ENCODE assay signal across 14 mouse cellular contexts in the genomic region with DNA sequence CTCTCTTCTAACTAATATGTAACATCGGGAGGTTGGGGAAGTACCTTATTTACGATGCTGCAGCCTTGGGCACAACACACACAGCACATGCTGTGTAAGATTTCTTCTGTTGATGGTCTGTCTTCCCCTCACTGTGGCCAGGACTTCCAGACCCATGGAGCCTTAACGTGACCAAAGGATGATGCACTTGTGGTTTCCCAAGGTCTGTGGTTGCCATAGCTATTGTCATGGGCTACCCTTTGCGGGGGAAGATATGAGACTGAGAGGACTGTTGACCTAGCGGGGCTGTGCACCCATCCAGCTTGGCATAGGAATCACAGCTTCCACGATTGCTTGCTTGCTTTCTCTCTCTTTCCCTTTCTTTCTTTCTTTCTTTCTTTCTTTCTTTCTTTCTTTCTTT. TPM values are rescaled to one million over a fixed set of nuclear protein-coding genes. Genes with fewer than 3 reads are reported as not detected.
DNase-seq lines count a peak whose midpoint lies in the region; ATAC-seq lines count a peak whose summit lies in the region.
"Had no signal": no experiment of that assay in that cellular context is flagged by ENCODE, and none has a peak within 500 bp of the region (broad histone marks: within the 10 kb centered on the region; RNA-seq: fewer than 3 reads in every experiment).

No protein-coding gene starts in this region.

- WGBS in hindbrain, embryonic 12.5 days: 83% methylated on average over 6 of the region's 6 CpGs
- WGBS in hindbrain, embryonic 11.5 days: 81% methylated on average over 6 of the region's 6 CpGs
- 71% methylated on average over 6 of the region's 6 CpGs for WGBS in hindbrain, embryonic 13.5 days
- WGBS in midbrain, embryonic 12.5 days: 81% methylated on average over 6 of the region's 6 CpGs
- WGBS in neural tube, embryonic 14.5 days: 73% methylated on average over 6 of the region's 6 CpGs

- no peak for DNase-seq in hindbrain, embryonic 11.5 days (ENCODE audit: low spot score)
- DNase-seq in natural killer cell, adult 2 months (ENCODE audit: low spot score in 2 of 2): no peak
- DNase-seq: adrenal gland, postnatal 14 days; heart, postnatal 10 days; kidney, adult 2 months; layer of hippocampus, postnatal 36 days had no signal

- H3K4me2 ChIP-seq in hindbrain, embryonic 12.5 days (replicated peaks): 0 out of 2 replicates have a peak overlapping the region, but pooled peaks have one; percentile 4
- no peak overlapping the region for H3K4me2 ChIP-seq in hindbrain, embryonic 11.5 days (replicated peaks; ENCODE audit: low read depth, low read length)
- H3K4me2 ChIP-seq in hindbrain, embryonic 13.5 days: 0 out of 2 replicates have a peak overlapping the region, but pooled peaks have one; percentile 0
- H3K4me2 ChIP-seq in midbrain, embryonic 12.5 days (replicated peaks): no peak overlapping the region
- H3K4me2 ChIP-seq in neural tube, embryonic 14.5 days (ENCODE audit: low read depth, low read length): peak overlapping the region; percentile 18; the same call in 1 of the 2 replicates

- no peak overlapping the region for H3K9ac ChIP-seq in hindbrain, embryonic 12.5 days
- no peak overlapping the region for H3K9ac ChIP-seq in hindbrain, embryonic 11.5 days (ENCODE audit: low read depth, low read length)
- no peak overlapping the region for H3K9ac ChIP-seq in hindbrain, embryonic 13.5 days
- H3K9ac ChIP-seq in midbrain, embryonic 12.5 days (replicated peaks): no peak overlapping the region
- H3K9ac ChIP-seq in neural tube, embryonic 14.5 days (replicated peaks; ENCODE audit: low read depth, low read length): no peak overlapping the region

- peaks cover 13% of the 10 kb centered on the region; the same call in 1 of the 2 replicates for H3K27me3 ChIP-seq in hindbrain, embryonic 12.5 days
- no peaks in the 10 kb centered on the region for H3K27me3 ChIP-seq in hindbrain, embryonic 11.5 days (ENCODE audit: control insufficient read depth, insufficient read depth, low read length)
- peaks cover 6% of the 10 kb centered on the region; the same call in 1 of the 2 replicates for H3K27me3 ChIP-seq in hindbrain, embryonic 13.5 days
- peaks cover 10% of the 10 kb centered on the region for H3K27me3 ChIP-seq in midbrain, embryonic 12.5 days
- H3K27me3 ChIP-seq in neural tube, embryonic 14.5 days (ENCODE audit: control insufficient read depth, insufficient read depth, low read length): no peaks in the 10 kb centered on the region

- peak overlapping the region; percentile 35; the same call in 1 of the 2 replicates for H3K27ac ChIP-seq in hindbrain, embryonic 12.5 days
- H3K27ac ChIP-seq in hindbrain, embryonic 11.5 days (ENCODE audit: low read depth, low read length): no peak overlapping the region
- H3K27ac ChIP-seq in hindbrain, embryonic 13.5 days: peak overlapping the region; percentile 82
- peak overlapping the region; percentile 39; the same call in 1 of the 2 replicates for H3K27ac ChIP-seq in midbrain, embryonic 12.5 days (replicated peaks)
- peak overlapping the region; percentile 78 for H3K27ac ChIP-seq in neural tube, embryonic 14.5 days (ENCODE audit: low read depth, low read length)
- H3K27ac ChIP-seq: limb, embryonic 15.5 days; liver, embryonic 15.5 days had no signal

- peaks cover 27% of the 10 kb centered on the region for H3K4me1 ChIP-seq in hindbrain, embryonic 12.5 days
- H3K4me1 ChIP-seq in hindbrain, embryonic 11.5 days (replicated peaks; ENCODE audit: control insufficient read depth, insufficient read depth, low read length): peaks cover 5% of the 10 kb centered on the region; the same call in 1 of the 2 replicates
- H3K4me1 ChIP-seq in hindbrain, embryonic 13.5 days (replicated peaks): peaks cover 41% of the 10 kb centered on the region
- H3K4me1 ChIP-seq in midbrain, embryonic 12.5 days: peaks cover 35% of the 10 kb centered on the region
- peaks cover 25% of the 10 kb centered on the region for H3K4me1 ChIP-seq in neural tube, embryonic 14.5 days (ENCODE audit: control insufficient read depth, insufficient read depth, low read length)

- no peaks in the 10 kb centered on the region for H3K9me3 ChIP-seq in hindbrain, embryonic 12.5 days (replicated peaks)
- no peaks in the 10 kb centered on the region for H3K9me3 ChIP-seq in hindbrain, embryonic 11.5 days (ENCODE audit: control insufficient read depth, low read length)
- no peaks in the 10 kb centered on the region for H3K9me3 ChIP-seq in hindbrain, embryonic 13.5 days
- H3K9me3 ChIP-seq in midbrain, embryonic 12.5 days: no peaks in the 10 kb centered on the region
- no peaks in the 10 kb centered on the region for H3K9me3 ChIP-seq in neural tube, embryonic 14.5 days (ENCODE audit: control insufficient read depth, low read length)
- H3K9me3 ChIP-seq: G1E; limb, embryonic 15.5 days; liver, embryonic 15.5 days had no signal

- 0 out of 2 replicates have a peak, but pooled peaks cover 6% of the 10 kb centered on the region for H3K36me3 ChIP-seq in hindbrain, embryonic 12.5 days
- no peaks in the 10 kb centered on the region for H3K36me3 ChIP-seq in hindbrain, embryonic 11.5 days (ENCODE audit: control insufficient read depth, insufficient read depth, low read length)
- H3K36me3 ChIP-seq in hindbrain, embryonic 13.5 days: 0 out of 2 replicates have a peak, but pooled peaks cover under 1% of the 10 kb centered on the region
- H3K36me3 ChIP-seq in midbrain, embryonic 12.5 days: no peaks in the 10 kb centered on the region
- no peaks in the 10 kb centered on the region for H3K36me3 ChIP-seq in neural tube, embryonic 14.5 days (ENCODE audit: control insufficient read depth, insufficient read depth, low read length)
- H3K36me3 ChIP-seq: limb, embryonic 15.5 days; liver, embryonic 15.5 days had no signal

- H3K4me3 ChIP-seq in hindbrain, embryonic 12.5 days: no peak overlapping the region
- no peak overlapping the region for H3K4me3 ChIP-seq in hindbrain, embryonic 11.5 days (ENCODE audit: low read depth, low read length)
- H3K4me3 ChIP-seq in hindbrain, embryonic 13.5 days: no peak overlapping the region
- no peak overlapping the region for H3K4me3 ChIP-seq in midbrain, embryonic 12.5 days
- no peak overlapping the region for H3K4me3 ChIP-seq in neural tube, embryonic 14.5 days (ENCODE audit: low read depth, low read length)

- ATAC-seq in hindbrain, embryonic 12.5 days (ENCODE audit: low FRiP score): no peak
- ATAC-seq in hindbrain, embryonic 11.5 days (ENCODE audit: low FRiP score): no peak
- no peak for ATAC-seq in hindbrain, embryonic 13.5 days (ENCODE audit: low FRiP score)
- ATAC-seq in midbrain, embryonic 12.5 days (ENCODE audit: low FRiP score, low read depth): no peak
- ATAC-seq in neural tube, embryonic 14.5 days (ENCODE audit: low read depth): no peak
- ATAC-seq in megakaryocyte progenitor cell, adult 5-6 weeks (replicated peaks; ENCODE audit: poor library complexity): no peak

RNA-seq across cellular contexts. Expression of gene Lrp8, which starts 1.3 kb away (rescaled TPM):
- 46.7 and 52.6 TPM in 2 replicates for polyA plus RNA-seq in hindbrain, embryonic 12.5 days (2016; fragmentation: Nextera tagmentation; extraction: Ambion mirVana)
- 22.6 and 24.9 TPM in 2 replicates for polyA plus RNA-seq in hindbrain, embryonic 11.5 days (2014; fragmentation: Nextera tagmentation; extraction: Ambion mirVana)
- polyA plus RNA-seq in hindbrain, embryonic 13.5 days (2015; fragmentation: Nextera tagmentation; extraction: Ambion mirVana): 38.4 and 41.7 TPM in 2 replicates
- 40.1 and 47.7 TPM in 2 replicates for polyA plus RNA-seq in midbrain, embryonic 12.5 days (2016; fragmentation: Nextera tagmentation; extraction: Ambion mirVana)
- polyA plus RNA-seq in neural tube, embryonic 14.5 days (2014; fragmentation: Nextera tagmentation; extraction: Ambion mirVana): 71.4 and 77.5 TPM in 2 replicates
- 15.6 and 19.7 TPM in 2 replicates for total RNA-seq in megakaryocyte progenitor cell, adult 5-6 weeks (2015)
- 15.3 and 17.3 TPM in 2 replicates for total RNA-seq in megakaryocyte progenitor cell, adult 5-6 weeks (2017)

Comparison
In these comparisons a context has a peak if more than half of its experiments do, and no peak if none do; other contexts are left out.
1. H3K4me2 ChIP-seq: peak in hindbrain, embryonic 12.5 days (single experiment), hindbrain, embryonic 13.5 days (single experiment) and neural tube, embryonic 14.5 days (single experiment); none in hindbrain, embryonic 11.5 days (single experiment) and midbrain, embryonic 12.5 days (single experiment).